Mouse (Mus musculus): ENCODE results near the gene Tmem169. TPM values are rescaled to one million over a fixed set of nuclear protein-coding genes. Genes with fewer than 3 reads are reported as not detected.
A peak's percentile ranks its signal among the peaks of the same experiment; 100 is the strongest.

Tmem169 gene
- polyA plus RNA-seq, 1 experiment from 2014 or later, result 25.5 TPM

- Histone ChIP-seq H3K4me2 (replicated peaks; ENCODE audit: low read depth, low read length) (no peak overlapping the region), H3K4me1 (replicated peaks; ENCODE audit: control insufficient read depth, insufficient read depth, low read length) (no peaks in the 10 kb centered on the region), H3K27me3 (ENCODE audit: control insufficient read depth, insufficient read depth, low read length) (no peaks in the 10 kb centered on the region), H3K27ac (ENCODE audit: low read depth, low read length) (no peak overlapping the region), H3K9me3 (ENCODE audit: control insufficient read depth, low read length) (no peaks in the 10 kb centered on the region), H3K9ac (ENCODE audit: low read depth, low read length) (no peak overlapping the region), H3K36me3 (ENCODE audit: control insufficient read depth, insufficient read depth, low read length) (no peaks in the 10 kb centered on the region), H3K4me3 (ENCODE audit: low read depth, low read length) (no peak overlapping the region)
- DNase-seq (ENCODE audit: low spot score), result no peak
- WGBS, result 83% methylated on average over 2 of the region's 2 CpGs
- ATAC-seq (ENCODE audit: low FRiP score), result no peak
Observed at GRCm38 (mm10) chr1:72291925-72292324, 7.8 kb downstream of the Tmem169 start.

DNA sequence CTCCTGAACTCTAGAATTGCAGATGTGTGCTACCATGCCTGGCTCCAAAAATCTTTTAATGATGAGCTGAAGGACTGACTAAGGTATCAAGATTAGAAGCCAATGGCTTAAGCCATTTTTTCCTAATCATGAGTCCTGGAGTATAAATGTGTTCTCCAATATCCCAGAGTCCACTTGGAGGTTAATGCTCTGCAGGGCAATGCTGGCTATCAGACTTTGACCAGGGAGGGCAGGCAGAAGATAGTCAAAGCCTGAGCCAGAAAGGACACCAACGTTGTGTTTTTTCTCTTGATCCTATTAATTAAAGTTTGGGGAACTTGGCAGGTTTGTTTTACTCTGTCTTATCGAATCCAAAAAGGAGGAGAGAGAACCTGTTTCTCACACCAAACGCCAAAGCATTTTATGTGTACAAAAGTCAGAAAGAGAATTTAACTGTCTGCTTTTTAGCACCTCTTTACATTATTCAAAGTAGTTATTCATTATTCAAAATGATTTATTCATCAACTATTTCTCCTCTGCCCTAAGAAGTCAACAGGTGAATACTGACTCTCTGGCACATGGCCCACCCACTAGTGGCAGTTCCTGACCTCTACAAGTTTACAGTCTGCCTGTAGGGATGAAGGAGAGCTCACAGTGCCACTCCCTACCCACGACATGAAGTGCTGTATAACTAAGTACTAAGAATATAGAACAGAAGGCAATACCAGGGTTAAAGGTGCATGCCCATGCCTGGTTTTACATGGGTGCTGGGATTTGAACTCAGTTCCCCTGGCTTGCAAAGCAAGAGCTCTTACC is 9.9 kb downstream of the Tmem169 start:
- Histone ChIP-seq H3K9ac (ENCODE audit: low read depth, low read length) (no peak overlapping the region), H3K4me2 (replicated peaks; ENCODE audit: low read depth, low read length) (no peak overlapping the region), H3K4me1 (replicated peaks; ENCODE audit: control insufficient read depth, insufficient read depth, low read length) (no peaks in the 10 kb centered on the region), H3K4me3 (ENCODE audit: low read depth, low read length) (no peak overlapping the region), H3K9me3 (ENCODE audit: control insufficient read depth, low read length) (no peaks in the 10 kb centered on the region), H3K27me3 (ENCODE audit: control insufficient read depth, insufficient read depth, low read length) (no peaks in the 10 kb centered on the region), H3K36me3 (ENCODE audit: control insufficient read depth, insufficient read depth, low read length) (no peaks in the 10 kb centered on the region), H3K27ac (ENCODE audit: low read depth, low read length) (no peak overlapping the region)
- ATAC-seq (ENCODE audit: low FRiP score), result no peak
- no peak for DNase-seq (ENCODE audit: low spot score)
- WGBS, result 73% methylated on average over 4 of the region's 4 CpGs

DNA sequence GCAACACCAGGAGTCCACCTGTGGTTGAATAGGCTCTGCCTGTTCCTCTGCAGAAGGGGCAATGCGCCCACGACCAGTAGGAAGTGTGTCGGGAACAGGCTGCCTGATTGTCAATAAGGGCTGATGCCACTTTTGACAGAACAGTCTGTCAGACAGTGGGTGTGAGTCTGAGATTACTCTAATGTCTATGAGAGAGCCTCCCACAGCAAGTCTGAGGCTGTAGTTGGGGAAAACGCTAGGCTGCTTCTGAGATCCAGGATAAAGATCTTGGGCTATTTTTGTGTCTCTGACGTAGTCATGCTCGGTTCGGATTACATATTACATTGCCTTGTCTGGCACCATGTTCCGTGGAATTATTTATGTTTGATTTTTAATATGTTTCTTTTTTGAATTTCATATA is 11.6 kb downstream of the Tmem169 start:
- no peak for ATAC-seq (ENCODE audit: low FRiP score)

GRCm38 (mm10) chr1:72301845-72302244 is 17.7 kb downstream of the Tmem169 start:
- Histone ChIP-seq H3K4me2 (replicated peaks; ENCODE audit: low read depth, low read length) (no peak overlapping the region), H3K9me3 (ENCODE audit: control insufficient read depth, low read length) (no peaks in the 10 kb centered on the region), H3K9ac (ENCODE audit: low read depth, low read length) (no peak overlapping the region), H3K36me3 (ENCODE audit: control insufficient read depth, insufficient read depth, low read length) (no peaks in the 10 kb centered on the region), H3K4me3 (ENCODE audit: low read depth, low read length) (no peak overlapping the region), H3K4me1 (replicated peaks; ENCODE audit: control insufficient read depth, insufficient read depth, low read length) (no peaks in the 10 kb centered on the region; the same call in 1 of the 2 replicates), H3K27ac (ENCODE audit: low read depth, low read length) (no peak overlapping the region), H3K27me3 (ENCODE audit: control insufficient read depth, insufficient read depth, low read length) (no peaks in the 10 kb centered on the region)
- DNase-seq (ENCODE audit: low spot score) (no peak), ATAC-seq (ENCODE audit: low FRiP score) (no peak)
- WGBS, result 89% methylated on average over 1 of the region's 1 CpGs

More for the DNA sequence above, 11.6 kb downstream of the Tmem169 start:
- Histone ChIP-seq H3K4me2 (replicated peaks; ENCODE audit: low read depth, low read length) (no peak overlapping the region), H3K36me3 (ENCODE audit: control insufficient read depth, insufficient read depth, low read length) (no peaks in the 10 kb centered on the region), H3K9ac (ENCODE audit: low read depth, low read length) (no peak overlapping the region), H3K27ac (ENCODE audit: low read depth, low read length) (no peak overlapping the region), H3K4me3 (ENCODE audit: low read depth, low read length) (no peak overlapping the region), H3K4me1 (replicated peaks; ENCODE audit: control insufficient read depth, insufficient read depth, low read length) (no peaks in the 10 kb centered on the region), H3K9me3 (ENCODE audit: control insufficient read depth, low read length) (no peaks in the 10 kb centered on the region), H3K27me3 (ENCODE audit: control insufficient read depth, insufficient read depth, low read length) (no peaks in the 10 kb centered on the region)
- no peak for DNase-seq (ENCODE audit: low spot score)
- WGBS, result 85% methylated on average over 8 of the region's 8 CpGs

- Histone ChIP-seq H3K27ac (ENCODE audit: low read depth, low read length) (no peak overlapping the region), H3K9me3 (ENCODE audit: control insufficient read depth, low read length) (no peaks in the 10 kb centered on the region), H3K4me2 (replicated peaks; ENCODE audit: low read depth, low read length) (no peak overlapping the region), H3K4me3 (ENCODE audit: low read depth, low read length) (no peak overlapping the region), H3K27me3 (ENCODE audit: control insufficient read depth, insufficient read depth, low read length) (no peaks in the 10 kb centered on the region), H3K4me1 (replicated peaks; ENCODE audit: control insufficient read depth, insufficient read depth, low read length) (no peaks in the 10 kb centered on the region; the same call in 1 of the 2 replicates), H3K36me3 (ENCODE audit: control insufficient read depth, insufficient read depth, low read length) (no peaks in the 10 kb centered on the region), H3K9ac (ENCODE audit: low read depth, low read length) (no peak overlapping the region)
- WGBS, result 59% methylated on average over 3 of the region's 3 CpGs
- DNase-seq (ENCODE audit: low spot score) (peak; percentile 34), ATAC-seq (ENCODE audit: low FRiP score) (no peak)
Observed at GRCm38 (mm10) chr1:72306241-72306640, 22.1 kb downstream of the Tmem169 start.

DNA sequence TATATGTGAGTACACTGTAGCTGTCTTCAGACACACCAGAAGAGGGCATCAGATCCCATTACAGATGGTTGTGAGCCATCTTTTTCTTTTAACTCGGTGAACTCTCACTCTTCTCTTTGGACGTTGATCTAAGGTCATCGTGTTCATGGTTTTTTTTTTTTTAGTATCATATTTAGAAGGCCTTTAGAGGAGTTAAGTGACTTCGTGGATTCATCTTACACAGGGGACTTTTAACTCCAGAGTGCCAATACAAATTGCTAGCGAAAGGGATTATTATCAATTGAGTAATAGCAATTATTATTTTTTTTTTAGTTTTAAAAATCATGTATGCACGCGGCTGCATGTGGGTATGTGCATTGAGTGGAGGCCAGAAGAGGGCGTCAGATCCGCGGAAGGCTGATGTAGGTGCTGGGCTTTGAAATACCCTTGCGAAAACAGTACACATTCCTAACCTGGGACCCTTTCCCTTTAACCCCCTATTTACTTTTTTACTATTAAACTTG is 22.6 kb downstream of the Tmem169 start:
- H3K4me3 ChIP-seq (ENCODE audit: low read depth, low read length), result peak overlapping the region; percentile 53
- peak overlapping the region; percentile 82 for H3K27ac ChIP-seq (ENCODE audit: low read depth, low read length)
- H3K4me2 ChIP-seq (replicated peaks; ENCODE audit: low read depth, low read length), result peak overlapping the region; percentile 43
- no peaks in the 10 kb centered on the region; the same call in 1 of the 2 replicates for H3K4me1 ChIP-seq (replicated peaks; ENCODE audit: control insufficient read depth, insufficient read depth, low read length)
- H3K27me3 ChIP-seq (ENCODE audit: control insufficient read depth, insufficient read depth, low read length), result no peaks in the 10 kb centered on the region
- ATAC-seq (ENCODE audit: low FRiP score) (peak; percentile 88), DNase-seq (ENCODE audit: low spot score) (no peak)
- peak overlapping the region; percentile 34 for H3K9ac ChIP-seq (ENCODE audit: low read depth, low read length)
- H3K36me3 ChIP-seq (ENCODE audit: control insufficient read depth, insufficient read depth, low read length), result no peaks in the 10 kb centered on the region
- no peaks in the 10 kb centered on the region for H3K9me3 ChIP-seq (ENCODE audit: control insufficient read depth, low read length)
- 5% methylated on average over 11 of the region's 11 CpGs for WGBS

DNA sequence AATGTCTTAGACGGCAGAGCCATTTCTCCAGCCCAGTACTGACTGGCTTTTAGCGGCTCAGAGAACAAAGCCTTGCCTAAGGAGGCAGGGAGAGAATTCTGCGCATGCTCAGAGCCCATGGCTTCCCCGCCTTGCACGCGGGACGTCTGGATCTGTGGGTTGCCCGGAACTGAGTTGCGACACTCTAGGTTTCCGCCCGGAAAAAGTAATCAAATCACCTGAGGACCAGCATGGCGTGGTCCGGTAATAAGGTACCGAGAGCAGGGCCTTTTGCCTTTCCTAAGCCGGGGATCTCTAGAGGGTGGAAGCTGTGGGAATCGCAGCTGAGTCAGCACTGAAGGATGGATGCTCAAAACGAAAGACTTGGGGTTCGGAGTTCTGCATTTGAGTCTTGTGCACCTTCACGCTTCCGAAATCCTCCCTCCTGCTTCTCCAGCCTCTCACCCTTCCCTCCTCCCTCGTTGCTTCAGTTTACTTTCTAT is 23.2 kb downstream of the Tmem169 start, which contains the start of gene Xrcc5:
TSS of gene Xrcc5 (plus strand) at position 105 of the 482 bp plus-strand sequence.
- Histone ChIP-seq H3K4me2 (replicated peaks; ENCODE audit: low read depth, low read length) (peak within 1 kb of the TSS; percentile 43), H3K36me3 (ENCODE audit: control insufficient read depth, insufficient read depth, low read length) (no peaks in the 10 kb centered on the region), H3K9me3 (ENCODE audit: control insufficient read depth, low read length) (no peaks in the 10 kb centered on the region), H3K9ac (ENCODE audit: low read depth, low read length) (peak within 1 kb of the TSS; percentile 75), H3K27ac (ENCODE audit: low read depth, low read length) (peak within 1 kb of the TSS; percentile 82), H3K4me1 (replicated peaks; ENCODE audit: control insufficient read depth, insufficient read depth, low read length) (no peaks in the 10 kb centered on the region; the same call in 1 of the 2 replicates), H3K4me3 (ENCODE audit: low read depth, low read length) (peak within 1 kb of the TSS; percentile 53), H3K27me3 (ENCODE audit: control insufficient read depth, insufficient read depth, low read length) (no peaks in the 10 kb centered on the region)
- DNase-seq (ENCODE audit: low spot score) (peak; percentile 97), ATAC-seq (ENCODE audit: low FRiP score) (peak; percentile 97)
- WGBS, result 0% methylated on average over 21 of the region's 21 CpGs

DNA sequence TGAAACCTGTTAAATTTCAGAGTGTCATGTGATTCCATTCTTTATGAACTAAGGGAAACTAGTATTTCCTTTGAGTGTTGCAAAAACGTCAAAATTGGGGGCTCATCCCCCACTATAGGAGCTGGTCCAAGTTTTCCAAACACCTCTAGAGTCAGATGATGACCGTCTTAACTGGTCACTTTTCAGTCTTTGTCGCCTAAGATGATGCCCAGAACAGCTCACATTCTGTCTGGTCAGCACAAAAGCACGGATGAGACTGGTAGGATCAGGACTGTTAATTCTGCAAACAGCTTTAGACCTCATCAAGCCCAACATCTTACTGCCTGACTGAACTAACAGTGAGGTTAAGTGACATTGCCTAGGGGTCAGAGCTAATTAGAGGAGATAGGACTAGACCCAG is 24.8 kb downstream of the Tmem169 start:
- no peaks in the 10 kb centered on the region; the same call in 1 of the 2 replicates for H3K4me1 ChIP-seq (replicated peaks; ENCODE audit: control insufficient read depth, insufficient read depth, low read length)
- H3K27me3 ChIP-seq (ENCODE audit: control insufficient read depth, insufficient read depth, low read length), result no peaks in the 10 kb centered on the region
- no peak overlapping the region for H3K4me2 ChIP-seq (replicated peaks; ENCODE audit: low read depth, low read length)
- no peaks in the 10 kb centered on the region for H3K36me3 ChIP-seq (ENCODE audit: control insufficient read depth, insufficient read depth, low read length)
- ATAC-seq (ENCODE audit: low FRiP score), result no peak
- peak; percentile 12 for DNase-seq (ENCODE audit: low spot score)
- 0 out of 2 replicates have a peak overlapping the region, but pooled peaks have one; percentile 24 for H3K27ac ChIP-seq (ENCODE audit: low read depth, low read length)
- no peaks in the 10 kb centered on the region for H3K9me3 ChIP-seq (ENCODE audit: control insufficient read depth, low read length)
- 76% methylated on average over 4 of the region's 4 CpGs for WGBS
- H3K4me3 ChIP-seq (ENCODE audit: low read depth, low read length), result no peak overlapping the region
- no peak overlapping the region for H3K9ac ChIP-seq (ENCODE audit: low read depth, low read length)
